Mouse (Mus musculus) left cerebral cortex, adult 9 months (tissue): ENCODE data around the gene Cpxcr1.

ENCODE experiments used
- DNase-seq, 2 experiments: peaks; one replicate each; pipeline ENCODE4 v3.0.0; 2022; ENCODE audit warnings: low spot score in 2 of 2

The Cpxcr1 gene

GRCm38 (mm10) chrX:116448644-116449043 lies at the start of gene Cpxcr1:
Gene Cpxcr1 (plus strand): TSS chrX:116448944.
- DNase-seq = no peak
